Mouse (Mus musculus): Measurements from ENCODE around the gene Olfr683. TPM values are rescaled to one million over a fixed set of nuclear protein-coding genes. Genes with fewer than 3 reads are reported as not detected.

The Olfr683 gene
- total and polyA plus RNA-seq, 2 experiments from 2014 or later: not detected

Other genes starting within 250 kb of the Olfr683 start
- not detected in 2 replicates for gene Olfr667, start 225.5 kb downstream of the Olfr683 start, total RNA-seq (2014; rRNA removed; ENCODE audit: low replicate concordance)
- gene Olfr667, start 225.5 kb downstream of the Olfr683 start, polyA plus RNA-seq (2015; fragmentation: Nextera tagmentation; extraction: Ambion mirVana): not detected in 2 replicates
- not detected in 2 replicates for gene Olfr668, start 219.0 kb downstream of the Olfr683 start, total RNA-seq (2014; rRNA removed; ENCODE audit: low replicate concordance)
- not detected in 2 replicates for gene Olfr668, start 219.0 kb downstream of the Olfr683 start, polyA plus RNA-seq (2015; fragmentation: Nextera tagmentation; extraction: Ambion mirVana)
- gene Olfr669, start 212.8 kb downstream of the Olfr683 start, total RNA-seq (2014; rRNA removed; ENCODE audit: low replicate concordance): not detected in 2 replicates
- gene Olfr669, start 212.8 kb downstream of the Olfr683 start, polyA plus RNA-seq (2015; fragmentation: Nextera tagmentation; extraction: Ambion mirVana): not detected in 2 replicates
- gene Olfr670, start 184.4 kb downstream of the Olfr683 start, total RNA-seq (2014; rRNA removed; ENCODE audit: low replicate concordance): not detected in 2 replicates
- not detected in 2 replicates for gene Olfr670, start 184.4 kb downstream of the Olfr683 start, polyA plus RNA-seq (2015; fragmentation: Nextera tagmentation; extraction: Ambion mirVana)
- gene Olfr671, start 167.9 kb downstream of the Olfr683 start, total RNA-seq (2014; rRNA removed; ENCODE audit: low replicate concordance): not detected in 2 replicates
- gene Olfr671, start 167.9 kb downstream of the Olfr683 start, polyA plus RNA-seq (2015; fragmentation: Nextera tagmentation; extraction: Ambion mirVana): not detected in 2 replicates
- gene Olfr672, start 145.0 kb downstream of the Olfr683 start, total RNA-seq (2014; rRNA removed; ENCODE audit: low replicate concordance): not detected in 2 replicates
- not detected in 2 replicates for gene Olfr672, start 145.0 kb downstream of the Olfr683 start, polyA plus RNA-seq (2015; fragmentation: Nextera tagmentation; extraction: Ambion mirVana)
- gene Olfr675, start 118.6 kb downstream of the Olfr683 start, total RNA-seq (2014; rRNA removed; ENCODE audit: low replicate concordance): not detected in 2 replicates
- gene Olfr675, start 118.6 kb downstream of the Olfr683 start, polyA plus RNA-seq (2015; fragmentation: Nextera tagmentation; extraction: Ambion mirVana): not detected in 2 replicates
- gene Olfr676, start 114.3 kb downstream of the Olfr683 start, total RNA-seq (2014; rRNA removed; ENCODE audit: low replicate concordance): not detected in 2 replicates
- not detected in 2 replicates for gene Olfr676, start 114.3 kb downstream of the Olfr683 start, polyA plus RNA-seq (2015; fragmentation: Nextera tagmentation; extraction: Ambion mirVana)
- gene Olfr677, start 95.6 kb downstream of the Olfr683 start, total RNA-seq (2014; rRNA removed; ENCODE audit: low replicate concordance): not detected in 2 replicates
- gene Olfr677, start 95.6 kb downstream of the Olfr683 start, polyA plus RNA-seq (2015; fragmentation: Nextera tagmentation; extraction: Ambion mirVana): not detected in 2 replicates
- gene Olfr678, start 82.5 kb downstream of the Olfr683 start, total RNA-seq (2014; rRNA removed; ENCODE audit: low replicate concordance): not detected in 2 replicates
- not detected in 2 replicates for gene Olfr678, start 82.5 kb downstream of the Olfr683 start, polyA plus RNA-seq (2015; fragmentation: Nextera tagmentation; extraction: Ambion mirVana)
- gene Olfr679, start 65.8 kb downstream of the Olfr683 start, total RNA-seq (2014; rRNA removed; ENCODE audit: low replicate concordance): not detected in 2 replicates
- gene Olfr679, start 65.8 kb downstream of the Olfr683 start, polyA plus RNA-seq (2015; fragmentation: Nextera tagmentation; extraction: Ambion mirVana): not detected in 2 replicates
- gene Olfr680-ps1, start 54.2 kb downstream of the Olfr683 start, total RNA-seq (2014; rRNA removed; ENCODE audit: low replicate concordance): not detected in 2 replicates
- gene Olfr680-ps1, start 54.2 kb downstream of the Olfr683 start, polyA plus RNA-seq (2015; fragmentation: Nextera tagmentation; extraction: Ambion mirVana): not detected in 2 replicates
- gene Olfr681, start 30.2 kb downstream of the Olfr683 start, total RNA-seq (2014; rRNA removed; ENCODE audit: low replicate concordance): not detected in 2 replicates
- not detected in 2 replicates for gene Olfr681, start 30.2 kb downstream of the Olfr683 start, polyA plus RNA-seq (2015; fragmentation: Nextera tagmentation; extraction: Ambion mirVana)
- not detected in 2 replicates for gene Olfr684, start 16.6 kb upstream of the Olfr683 start, total RNA-seq (2014; rRNA removed; ENCODE audit: low replicate concordance)
- gene Olfr684, start 16.6 kb upstream of the Olfr683 start, polyA plus RNA-seq (2015; fragmentation: Nextera tagmentation; extraction: Ambion mirVana): not detected in 2 replicates
- gene Olfr685, start 39.0 kb upstream of the Olfr683 start, total RNA-seq (2014; rRNA removed; ENCODE audit: low replicate concordance): not detected in 2 replicates
- not detected in 2 replicates for gene Olfr685, start 39.0 kb upstream of the Olfr683 start, polyA plus RNA-seq (2015; fragmentation: Nextera tagmentation; extraction: Ambion mirVana)
- not detected in 2 replicates for gene Olfr686, start 60.5 kb upstream of the Olfr683 start, total RNA-seq (2014; rRNA removed; ENCODE audit: low replicate concordance)
- gene Olfr686, start 60.5 kb upstream of the Olfr683 start, polyA plus RNA-seq (2015; fragmentation: Nextera tagmentation; extraction: Ambion mirVana): not detected in 2 replicates
- gene Olfr688, start 141.1 kb upstream of the Olfr683 start, total RNA-seq (2014; rRNA removed; ENCODE audit: low replicate concordance): not detected in 2 replicates
- not detected in 2 replicates for gene Olfr688, start 141.1 kb upstream of the Olfr683 start, polyA plus RNA-seq (2015; fragmentation: Nextera tagmentation; extraction: Ambion mirVana)
- gene Olfr689, start 164.2 kb upstream of the Olfr683 start, total RNA-seq (2014; rRNA removed; ENCODE audit: low replicate concordance): not detected in 2 replicates
- gene Olfr689, start 164.2 kb upstream of the Olfr683 start, polyA plus RNA-seq (2015; fragmentation: Nextera tagmentation; extraction: Ambion mirVana): not detected in 2 replicates
- not detected in 2 replicates for gene Olfr690, start 187.1 kb upstream of the Olfr683 start, total RNA-seq (2014; rRNA removed; ENCODE audit: low replicate concordance)
- gene Olfr690, start 187.1 kb upstream of the Olfr683 start, polyA plus RNA-seq (2015; fragmentation: Nextera tagmentation; extraction: Ambion mirVana): not detected in 2 replicates
- 1.0 TPM in 1 of 2 replicates, not detected in the other for gene Olfr691, start 195.3 kb upstream of the Olfr683 start, total RNA-seq (2014; rRNA removed; ENCODE audit: low replicate concordance)
- gene Olfr691, start 195.3 kb upstream of the Olfr683 start, polyA plus RNA-seq (2015; fragmentation: Nextera tagmentation; extraction: Ambion mirVana): not detected in 2 replicates
- gene Olfr692, start 221.2 kb upstream of the Olfr683 start, total RNA-seq (2014; rRNA removed; ENCODE audit: low replicate concordance): not detected in 2 replicates
- gene Olfr692, start 221.2 kb upstream of the Olfr683 start, polyA plus RNA-seq (2015; fragmentation: Nextera tagmentation; extraction: Ambion mirVana): not detected in 2 replicates
- gene Gm5901, start 228.0 kb upstream of the Olfr683 start, total RNA-seq (2014; rRNA removed; ENCODE audit: low replicate concordance): not detected in 2 replicates
- not detected in 2 replicates for gene Gm5901, start 228.0 kb upstream of the Olfr683 start, polyA plus RNA-seq (2015; fragmentation: Nextera tagmentation; extraction: Ambion mirVana)

All from heart, postnatal 0 days (tissue).